Mouse (Mus musculus) heart, postnatal 25 days (tissue): ENCODE measurements at regions not wholly inside any gene's neighbourhood (a gene's known extent, or its start where the extent isn't known, plus 50 kb on each side); places are given as distances from the start of the nearest gene placed in this dataset.

Source experiments
- DNase-seq: peaks from one replicate; pipeline ENCODE4 v3.0.0; 2022; ENCODE audit warnings: low spot score
- intact Hi-C: fragments of 180-260 bp; cut with DNase I; formaldehyde crosslinking; loops from one replicate; pipeline ENCODE4 v1.15.1; 2025

DNA sequence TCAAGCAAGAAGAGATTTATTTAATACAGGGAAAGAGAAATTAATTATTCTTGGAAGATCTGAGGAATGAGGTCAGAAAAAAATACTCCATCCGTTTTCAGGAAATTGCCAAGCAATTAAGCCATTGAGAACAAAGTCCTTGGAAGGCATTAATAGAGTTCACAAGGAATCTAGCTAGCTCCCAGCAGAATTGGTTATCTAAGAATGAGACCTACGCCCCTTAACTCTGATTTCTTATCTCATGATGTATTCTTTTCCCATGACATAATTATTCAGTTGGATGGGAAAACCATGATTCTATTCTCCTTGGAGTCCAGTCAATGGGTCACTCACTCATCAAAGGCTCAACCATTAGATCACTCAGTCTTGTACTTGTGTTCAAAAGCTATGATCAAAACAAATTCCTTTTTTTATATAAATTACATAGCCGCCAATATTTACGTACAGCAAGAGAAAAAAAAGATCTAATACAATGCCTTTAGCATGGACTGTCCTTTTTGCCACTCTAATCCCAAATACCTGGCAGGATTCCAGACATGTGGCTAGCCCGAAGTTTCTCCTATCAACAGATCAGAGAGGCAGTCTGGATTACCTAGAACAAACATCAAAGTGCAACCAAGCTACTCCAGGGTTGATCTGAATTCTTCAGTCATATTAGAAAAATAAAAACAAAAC lies 213.3 kb downstream of the Galc start:
- intact Hi-C loops = no loop called here

DNA sequence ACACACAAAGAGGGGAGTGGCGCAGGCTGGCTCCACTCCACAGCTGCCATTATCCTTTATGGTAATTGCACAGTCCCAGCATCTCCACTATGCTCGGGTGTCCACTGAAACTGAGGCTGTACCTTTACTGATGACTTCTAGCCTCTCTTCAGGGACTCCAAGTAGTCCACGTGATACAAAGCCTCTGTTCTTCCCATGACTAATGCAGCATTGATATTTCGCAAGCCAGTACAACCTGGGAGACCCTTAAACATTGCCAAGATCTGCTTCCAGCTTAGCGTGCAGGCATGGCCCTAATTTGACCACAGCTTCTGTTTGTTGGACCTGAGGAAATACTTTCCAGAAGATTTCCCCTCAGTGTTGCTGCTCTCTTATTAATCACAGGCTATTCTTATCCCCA lies 215.8 kb downstream of the Galc start:
- intact Hi-C loops = no loop called here
- no peak for DNase-seq

More for the DNA sequence above, 213.3 kb downstream of the Galc start:
- no peak for DNase-seq

DNA sequence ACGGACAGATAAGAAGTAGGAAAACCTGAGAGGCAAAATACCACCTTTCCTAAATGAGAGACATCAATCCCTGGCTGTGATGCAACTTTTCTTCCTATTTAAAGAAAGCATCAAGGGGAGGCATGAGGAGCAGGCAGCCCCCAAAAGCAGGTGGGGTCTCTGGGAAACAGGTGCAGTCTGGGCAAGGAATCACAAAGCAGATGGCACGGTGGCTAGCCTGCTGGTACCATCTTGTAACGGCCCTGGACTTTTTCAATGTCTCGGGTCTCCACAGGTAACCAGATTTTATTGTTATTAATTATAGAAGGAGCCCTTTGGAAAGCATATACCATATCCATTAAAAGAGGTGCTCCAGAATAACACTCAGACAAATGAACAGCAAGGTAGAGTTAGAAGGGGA lies 219.6 kb downstream of the Galc start:
- intact Hi-C loops = no loop called here
- no peak for DNase-seq

DNA sequence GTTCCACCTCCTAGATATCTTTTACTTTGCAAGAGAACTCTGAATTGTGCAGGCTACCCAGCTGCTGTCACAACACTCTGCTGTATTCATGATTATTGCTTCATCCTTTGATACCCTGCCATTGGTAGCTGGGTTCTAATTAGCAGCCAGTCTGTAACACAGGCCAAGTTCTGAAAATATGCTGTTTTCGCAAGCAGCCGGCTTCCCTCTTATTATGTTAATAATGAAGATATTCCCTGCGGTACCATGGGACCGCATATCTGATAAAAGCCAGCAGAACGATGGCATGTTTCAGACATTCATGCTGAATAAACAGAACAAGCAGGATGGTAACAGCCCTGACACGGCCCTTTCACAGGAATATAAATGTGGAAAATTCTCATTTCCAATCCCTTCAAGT lies 235.6 kb downstream of the Galc start:
- intact Hi-C loops = no loop called here
- DNase-seq = no peak

DNA sequence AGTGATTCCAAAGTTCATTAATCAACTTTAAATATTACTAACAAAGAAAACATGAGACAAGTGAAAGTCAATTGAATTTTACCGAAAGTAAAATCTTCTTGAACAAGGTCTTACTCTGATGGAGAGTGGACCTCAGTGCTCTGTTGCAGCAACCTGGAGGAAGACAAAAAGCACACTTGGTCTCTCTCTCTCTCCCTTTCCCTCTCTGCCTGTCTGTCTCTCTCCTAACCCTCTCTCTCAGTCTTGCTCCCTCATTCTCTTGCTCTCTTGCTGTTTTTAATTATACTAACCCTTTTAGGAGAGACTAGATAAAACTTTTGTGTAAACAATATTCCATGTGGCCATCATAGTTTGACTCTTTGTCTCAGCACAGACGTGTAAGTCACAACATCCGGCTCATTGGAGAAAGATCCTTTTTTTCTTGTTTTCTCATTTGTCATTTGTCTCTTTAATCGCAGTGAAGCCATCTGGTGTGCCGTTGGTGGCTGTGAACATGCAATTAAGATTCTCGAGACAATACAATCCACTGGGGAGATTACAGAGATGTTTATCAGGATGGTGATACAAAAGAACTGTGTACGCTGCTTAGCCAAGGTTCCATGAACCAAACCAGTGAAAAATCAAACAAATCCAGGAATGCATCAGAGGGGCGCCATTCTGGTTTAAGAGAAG lies 244.5 kb downstream of the Galc start:
- intact Hi-C loops = no loop called here
- no peak for DNase-seq

DNA sequence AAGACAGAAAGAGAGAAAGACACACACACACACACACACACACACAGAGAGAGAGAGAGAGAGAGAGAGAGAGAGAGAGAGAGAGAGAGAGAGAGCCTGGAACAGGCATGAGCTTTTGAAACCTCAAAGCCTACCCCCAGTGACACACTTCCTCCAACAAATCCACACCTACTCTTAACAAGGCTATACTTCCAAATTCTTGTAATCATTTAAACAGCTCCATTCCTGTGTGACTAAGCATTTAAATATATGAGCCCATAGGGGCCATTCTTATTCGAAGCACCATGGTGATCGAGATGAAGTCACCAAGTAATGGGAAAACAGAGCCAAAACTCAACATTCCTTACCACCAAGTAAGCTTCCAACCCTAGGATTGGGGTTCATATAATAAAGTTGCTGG lies 250.1 kb downstream of the Galc start:
- intact Hi-C loops = no loop called here
- DNase-seq = no peak

DNA sequence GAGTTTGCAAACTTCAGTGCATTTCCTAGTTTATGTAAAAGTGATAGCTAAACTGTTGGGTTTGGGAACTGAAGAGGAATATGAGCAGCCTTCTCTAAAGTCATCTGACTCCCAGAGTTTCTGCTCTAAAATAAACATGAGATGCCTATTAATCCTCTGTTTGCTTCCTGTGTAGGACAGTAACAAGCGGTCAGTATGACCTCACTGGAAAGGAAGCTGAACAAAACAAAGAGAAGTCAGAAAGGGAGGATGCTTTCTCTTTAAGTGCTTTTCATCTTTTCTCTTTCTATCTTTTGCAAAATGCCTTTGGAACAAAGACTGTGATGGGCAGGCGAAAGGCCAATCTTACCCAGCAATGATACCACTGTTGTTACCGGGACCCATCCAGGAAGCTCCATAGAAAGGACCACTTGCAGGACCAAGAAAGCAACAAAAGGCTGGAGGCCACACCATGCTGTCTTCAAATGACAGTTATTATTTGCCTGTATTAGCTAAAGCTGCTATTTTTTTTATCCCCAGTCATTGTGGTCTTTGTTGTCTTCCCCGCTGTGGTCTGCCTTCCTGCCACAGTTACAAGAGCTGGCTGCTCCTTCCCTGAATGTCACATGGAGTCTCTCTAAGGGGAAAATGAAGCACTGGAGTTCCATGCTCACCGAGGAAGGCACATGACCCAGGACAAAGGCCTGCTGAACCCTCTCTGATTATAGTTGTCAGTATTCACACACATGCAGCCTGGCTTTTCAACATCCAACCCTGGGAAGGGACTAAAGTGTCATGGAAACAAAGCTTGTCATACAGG lies 253.4 kb downstream of the Galc start:
- DNase-seq = no peak
- intact Hi-C loops = no loop called here

DNA sequence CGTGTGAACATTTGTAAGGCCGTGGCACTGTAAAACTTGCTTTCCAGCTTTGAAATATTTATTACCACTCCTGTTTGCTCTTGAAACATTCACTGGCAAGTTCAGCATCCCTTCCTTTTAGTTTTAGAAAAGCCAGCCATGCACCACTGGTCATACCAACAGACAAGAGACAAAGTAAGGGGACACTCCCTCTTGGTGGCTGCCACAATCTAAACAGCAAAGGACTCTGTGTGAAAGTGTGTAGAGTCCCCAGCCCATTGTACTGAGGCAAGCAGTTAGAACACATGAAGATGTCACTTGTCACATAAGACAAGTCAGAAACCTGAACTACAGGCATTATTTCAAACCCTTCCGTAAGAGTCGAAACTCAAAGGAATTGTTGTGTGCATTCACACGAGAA lies 257.0 kb downstream of the Galc start:
- intact Hi-C loops = no loop called here
- no peak for DNase-seq

DNA sequence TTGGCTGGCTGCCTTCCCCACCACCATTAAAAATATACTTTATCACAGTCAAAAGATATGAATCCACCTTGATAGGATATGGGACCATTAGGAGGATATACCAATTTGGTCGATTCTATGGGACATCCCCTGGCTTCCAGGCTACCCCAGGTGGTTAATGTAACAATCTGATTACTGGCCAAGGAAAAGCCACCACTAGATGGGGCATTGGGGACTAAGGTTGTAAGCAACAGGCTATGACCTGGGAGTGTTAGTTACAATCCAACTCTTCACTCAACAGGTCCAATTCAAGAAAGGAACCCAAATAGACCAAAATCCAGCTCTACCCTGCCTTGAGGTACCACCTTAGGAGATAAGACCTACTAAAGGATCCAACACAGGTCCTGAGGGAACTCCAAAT lies 264.4 kb downstream of the Galc start:
- intact Hi-C loops = no loop called here
- no peak for DNase-seq

DNA sequence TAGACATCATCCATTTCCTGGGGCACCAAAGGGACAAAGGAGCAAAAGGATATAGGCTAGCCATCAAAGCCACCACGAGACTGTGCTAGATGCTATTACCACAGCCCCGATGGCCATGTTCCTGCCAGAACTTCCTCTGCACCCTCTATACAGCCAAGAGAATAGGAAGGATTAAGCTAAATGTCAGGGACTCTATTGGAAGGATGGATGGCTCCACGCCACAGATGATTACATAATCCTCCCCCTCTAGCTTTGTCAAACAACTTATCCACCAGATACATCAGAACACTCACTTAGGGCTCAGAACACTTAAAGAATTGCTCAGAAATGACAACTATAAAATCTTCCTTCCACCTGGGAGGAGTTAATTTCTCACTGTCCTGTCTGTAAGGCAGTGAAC lies 265.3 kb downstream of the Galc start:
- intact Hi-C loops = no loop called here

DNA sequence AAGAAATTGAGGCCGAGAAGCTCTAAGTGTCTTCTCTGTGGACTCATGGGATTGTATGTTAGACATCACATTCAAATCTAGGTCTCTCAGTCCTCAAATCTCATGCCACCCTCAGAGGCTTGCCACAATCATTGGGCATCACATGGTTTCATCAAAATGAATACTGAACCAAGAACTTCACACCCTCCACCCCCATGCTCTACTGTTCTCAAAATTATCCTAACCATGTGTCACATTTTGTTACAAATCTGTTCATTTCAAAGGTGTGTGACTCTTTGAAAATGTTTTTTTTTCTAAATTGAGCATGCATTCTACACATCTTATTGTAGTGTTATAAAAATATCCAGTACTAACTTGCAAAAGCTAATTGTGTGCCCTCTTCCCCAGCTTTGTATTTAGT lies 275.9 kb downstream of the Galc start:
- intact Hi-C loops = no loop called here
- no peak for DNase-seq

More for the DNA sequence above, 265.3 kb downstream of the Galc start:
- DNase-seq = no peak

DNA sequence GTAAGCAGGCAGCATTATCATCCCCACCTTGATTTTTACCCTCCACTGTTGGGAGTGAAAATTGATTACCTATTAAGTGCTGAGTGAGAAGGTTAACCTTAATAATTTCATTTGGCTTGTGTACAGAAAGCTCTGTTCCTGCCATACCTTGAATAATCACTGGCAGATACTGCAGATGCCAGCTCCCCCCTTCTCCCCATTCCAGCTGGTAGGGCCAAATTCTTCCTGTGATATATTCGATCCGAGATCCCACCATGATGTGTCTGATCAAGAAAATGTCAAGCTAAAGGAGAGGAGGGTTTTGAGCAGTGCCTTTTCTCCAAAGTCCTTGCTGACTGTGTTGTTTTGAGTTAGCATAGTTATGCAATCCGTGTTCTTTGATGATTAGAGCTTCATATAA lies 280.6 kb downstream of the Galc start:
- intact Hi-C loops = no loop called here
- DNase-seq = no peak

DNA sequence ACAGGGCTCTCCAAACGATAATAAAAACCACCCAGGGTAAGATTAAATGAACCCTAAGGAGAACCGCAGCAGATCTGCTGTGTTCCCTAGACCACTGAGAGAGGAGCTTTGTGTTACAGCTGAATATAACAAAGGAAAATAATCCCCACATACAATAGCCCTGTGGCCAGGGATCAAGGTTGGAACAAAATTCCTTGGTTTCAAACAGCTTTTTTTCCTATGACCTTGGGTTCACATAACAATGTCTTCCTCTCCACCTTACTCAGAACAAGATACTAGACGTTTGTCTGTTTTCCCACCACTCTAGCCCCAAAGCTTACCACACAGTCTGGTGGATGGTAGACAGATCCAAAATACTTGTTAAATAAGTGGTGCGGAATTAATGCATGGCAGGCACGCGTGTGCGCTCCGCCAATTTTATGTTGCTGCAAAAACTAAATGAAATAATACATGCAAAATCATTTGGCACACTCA lies 281.0 kb downstream of the Galc start:
- no peak for DNase-seq
- intact Hi-C loops = no loop called here

DNA sequence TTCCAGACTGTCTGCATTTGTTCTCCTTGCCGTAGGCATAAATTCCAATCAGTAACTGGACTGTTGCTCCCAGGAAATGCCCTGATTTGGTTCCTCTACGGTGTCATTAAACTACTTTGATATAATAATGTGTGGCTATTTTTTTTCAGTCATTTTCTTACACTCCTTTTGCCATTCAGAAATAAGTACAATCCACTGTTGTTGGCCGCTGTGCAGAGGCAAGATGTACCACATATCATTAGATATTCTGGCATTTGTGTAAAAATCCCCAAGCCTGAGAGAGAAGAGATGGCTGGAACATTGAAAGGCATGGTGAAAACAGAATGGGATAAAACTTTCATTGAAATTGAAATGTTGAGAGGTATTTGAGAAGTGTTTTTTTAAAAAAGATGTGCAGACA lies 281.6 kb downstream of the Galc start:
- intact Hi-C loops = no loop called here
- no peak for DNase-seq

DNA sequence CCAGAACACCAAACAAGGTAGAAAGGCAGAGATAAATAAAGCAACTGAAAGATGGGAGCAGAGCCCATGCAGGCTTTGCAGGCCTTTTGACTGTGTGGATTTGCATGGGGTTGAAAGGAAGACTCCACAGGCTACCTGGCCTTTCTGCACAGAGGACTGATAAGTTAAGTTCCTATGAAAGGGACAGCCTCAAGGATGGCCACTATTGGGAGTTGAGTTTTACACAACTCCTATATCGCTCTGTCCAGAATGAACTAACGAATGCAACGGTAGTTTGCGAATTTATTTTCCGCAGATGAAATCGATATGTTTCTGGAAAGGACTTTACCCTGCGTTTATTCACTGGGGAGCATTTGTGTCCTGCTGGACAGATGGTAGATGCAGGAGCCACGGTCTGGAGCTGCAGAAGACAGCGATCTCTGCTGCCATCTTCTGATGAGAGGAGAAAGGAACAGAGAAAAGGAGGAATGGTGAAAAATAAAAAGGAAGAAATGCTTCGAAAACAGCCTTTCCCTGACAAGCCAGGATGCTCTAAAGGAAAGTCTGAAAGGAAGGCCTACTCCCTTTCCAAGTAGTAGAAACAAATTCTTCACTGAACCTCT lies 285.2 kb downstream of the Galc start:
- intact Hi-C loops = no loop called here
- DNase-seq = no peak

DNA sequence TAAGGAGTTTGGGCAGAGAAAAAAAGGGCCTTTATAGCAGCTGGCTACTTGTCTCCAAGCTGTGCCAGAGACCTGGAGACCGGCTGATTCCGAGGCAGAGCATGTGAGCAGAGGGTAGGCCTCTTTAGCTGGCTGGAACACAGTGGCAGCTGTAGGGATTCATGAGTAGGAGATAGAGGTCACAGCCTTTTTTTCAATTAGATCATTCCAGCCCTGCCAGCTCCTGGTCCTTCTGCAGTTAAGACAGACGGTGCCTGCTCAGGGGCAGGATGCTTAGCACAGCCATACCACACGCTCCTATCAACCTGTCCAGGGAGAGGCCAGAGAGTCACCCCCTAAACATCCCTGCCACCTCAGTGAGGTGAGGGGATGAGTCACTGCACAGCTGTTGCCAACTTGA lies 302.1 kb downstream of the Galc start:
- intact Hi-C loops = no loop called here
- DNase-seq = no peak

DNA sequence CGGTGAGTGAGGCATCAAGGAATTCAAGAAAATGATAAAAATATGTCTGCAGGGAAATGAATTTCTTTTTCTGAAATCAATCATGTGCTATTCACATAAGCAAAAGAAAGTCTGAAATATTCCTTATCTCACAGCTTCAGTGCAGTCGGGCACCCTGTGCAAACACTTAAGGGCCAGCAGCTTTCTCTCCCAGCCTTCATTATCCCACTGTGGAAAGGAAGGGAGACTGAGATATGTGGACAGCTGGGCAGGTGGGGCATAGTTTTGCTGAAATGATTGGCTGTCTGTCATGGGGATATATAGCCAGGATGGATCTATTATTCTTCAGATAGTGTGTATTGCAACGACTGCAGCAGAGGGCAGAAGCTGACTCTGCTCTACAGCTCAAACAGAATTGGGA lies 305.9 kb downstream of the Galc start:
- DNase-seq = no peak
- intact Hi-C loops = no loop called here

DNA sequence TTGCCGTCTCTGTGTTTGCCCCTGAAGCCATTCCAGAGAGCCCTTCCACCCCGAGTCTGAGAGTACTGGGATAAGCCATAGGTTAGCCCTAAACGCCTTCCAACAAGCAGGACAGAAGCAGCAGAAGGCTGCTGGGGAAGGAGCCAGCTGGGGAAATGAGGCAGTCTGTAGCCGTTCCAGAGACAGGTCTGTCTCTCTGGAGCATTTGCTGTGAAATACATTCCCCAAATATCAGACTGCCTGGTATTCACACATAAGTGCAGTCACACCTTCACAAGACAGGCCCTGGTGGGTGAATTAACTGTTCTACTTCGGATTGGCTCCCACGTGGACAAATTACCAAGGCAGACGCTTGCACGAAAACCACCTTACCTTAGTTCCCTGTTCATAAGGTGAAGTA lies 307.1 kb downstream of the Galc start:
- no peak for DNase-seq
- intact Hi-C loops = no loop called here

DNA sequence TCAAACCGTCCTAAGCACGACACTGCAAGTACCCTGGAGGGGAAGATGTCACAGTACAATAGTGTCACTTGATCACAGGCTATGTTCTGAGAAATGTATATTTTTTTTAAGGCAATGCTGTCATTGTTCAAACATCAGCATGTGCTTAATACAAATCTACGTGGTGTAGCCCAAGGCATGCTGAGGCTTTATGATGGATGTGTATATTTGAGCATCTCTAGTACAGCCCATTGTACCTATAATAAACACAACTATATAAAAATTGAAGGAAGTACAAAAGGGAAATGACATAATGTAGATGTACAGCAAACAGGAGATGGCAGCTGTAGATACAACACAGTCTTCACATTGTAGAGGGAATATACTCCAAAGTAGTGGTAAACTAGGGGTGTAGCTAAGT lies 309.2 kb downstream of the Galc start:
- no peak for DNase-seq
- intact Hi-C loops = no loop called here

DNA sequence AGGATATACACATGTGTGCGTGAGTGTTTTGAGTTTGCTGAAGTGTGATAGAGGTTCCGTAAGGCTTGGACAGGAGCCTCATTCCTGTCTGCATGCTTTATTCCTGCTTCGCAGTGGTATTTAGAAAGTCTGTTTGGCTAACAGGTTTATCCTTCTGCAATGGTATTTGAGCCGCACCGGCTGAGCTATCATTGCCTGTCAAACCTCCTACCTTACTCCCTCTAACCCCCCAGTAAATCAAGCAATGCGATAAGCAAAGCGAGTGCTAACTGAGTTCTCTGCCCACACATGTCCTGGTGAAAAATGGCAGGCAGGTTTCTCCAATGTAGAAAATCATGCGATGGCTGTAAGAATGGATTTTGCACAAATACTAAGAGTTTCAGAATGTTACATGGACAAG lies 311.8 kb downstream of the Galc start:
- DNase-seq = no peak
- intact Hi-C loops = no loop called here

DNA sequence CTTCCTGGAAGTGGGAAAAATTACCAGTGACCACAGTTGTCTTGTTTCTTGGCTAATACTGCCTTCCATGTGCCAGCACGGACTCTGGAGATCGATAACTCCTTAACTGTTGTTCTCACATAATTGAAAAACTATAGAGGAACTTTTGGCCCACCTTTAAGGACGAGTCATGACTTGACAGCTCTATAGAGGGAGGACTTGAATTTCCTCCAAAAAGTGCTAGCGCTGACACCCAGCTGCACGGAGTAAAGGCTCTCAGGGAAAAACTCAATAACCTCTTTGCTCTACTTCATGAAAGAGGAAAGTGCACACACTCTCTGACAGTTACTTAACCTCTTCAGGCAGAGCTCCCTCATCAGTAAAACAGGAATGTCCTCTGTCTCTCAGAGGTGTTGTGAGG lies 320.9 kb downstream of the Galc start:
- DNase-seq = no peak
- intact Hi-C loops = no loop called here
